Mouse (Mus musculus): Measurements from ENCODE around the gene Repin1.

The Repin1 gene

DNA sequence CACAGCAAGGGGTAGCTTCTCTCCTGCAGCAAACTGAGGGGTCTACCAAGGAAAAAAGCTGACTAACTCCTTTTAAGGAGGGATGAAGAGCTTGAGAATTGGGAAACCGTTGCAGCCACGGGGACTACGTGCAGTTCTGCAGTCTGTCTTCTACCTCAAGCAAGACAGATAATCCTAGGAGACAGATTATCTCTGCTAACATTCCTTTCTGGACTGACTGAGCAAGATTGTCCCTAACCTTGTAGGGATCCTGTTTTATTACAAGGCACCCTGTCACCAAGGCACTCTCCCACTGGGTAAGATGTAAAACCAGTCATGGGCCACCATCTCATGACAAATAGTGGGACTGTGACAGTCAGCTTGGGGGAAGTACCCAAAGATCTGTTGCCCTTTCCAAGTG lies 12.4 kb upstream of the Repin1 start:
- peak; percentile 71 for DNase-seq

DNA sequence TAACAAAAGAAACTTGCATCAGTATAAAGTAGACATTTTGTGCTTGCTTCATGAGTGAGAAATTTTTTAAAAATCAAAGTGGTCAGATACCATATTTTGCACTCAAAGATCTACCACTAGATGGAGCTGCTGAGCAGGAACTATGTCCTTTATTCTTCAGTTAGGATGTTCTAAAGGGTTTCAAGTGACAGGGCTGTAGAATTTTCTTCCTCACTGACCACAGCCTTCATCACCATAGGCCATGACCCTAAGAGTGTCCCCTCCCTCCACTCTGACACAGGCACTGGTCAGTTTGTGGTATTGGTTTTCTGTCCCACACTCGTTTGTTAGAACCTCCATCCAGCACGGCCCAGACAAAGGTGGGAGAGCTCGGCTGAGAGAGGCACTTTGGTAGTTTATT lies 11.6 kb upstream of the Repin1 start:
- peak; percentile 82 for DNase-seq

DNA sequence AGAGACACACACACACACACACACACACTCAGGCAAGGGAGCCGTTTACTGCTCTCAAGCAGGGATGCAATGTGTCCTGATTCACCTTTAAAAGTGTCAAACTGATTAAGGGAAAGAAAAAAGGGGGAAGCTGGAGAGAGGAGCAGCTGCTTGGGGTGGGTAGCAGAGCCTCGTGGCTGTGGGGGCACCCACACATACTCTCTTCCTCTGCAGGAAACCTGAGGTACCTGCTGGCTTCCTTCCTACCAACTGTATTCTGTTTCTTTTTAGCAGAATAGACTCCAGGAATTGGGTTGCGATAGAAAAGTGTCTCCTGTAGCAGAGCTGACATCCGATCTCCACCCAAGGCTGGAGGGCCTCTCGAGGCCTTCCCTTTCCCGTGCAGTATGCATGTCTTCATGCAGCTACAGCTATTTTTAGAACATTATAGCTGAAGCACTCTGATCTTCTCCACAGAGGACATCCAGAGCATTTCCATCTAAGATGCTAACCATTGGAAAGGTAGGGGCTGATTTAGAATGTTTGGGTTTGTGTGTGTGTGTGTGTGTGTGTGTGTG lies 4.4 kb upstream of the Repin1 start, which contains the start of gene Gm45021:
Gene Gm45021, plus strand, starts transcription at position 417 of the 557 bp plus-strand sequence.
- DNase-seq, result no peak

DNA sequence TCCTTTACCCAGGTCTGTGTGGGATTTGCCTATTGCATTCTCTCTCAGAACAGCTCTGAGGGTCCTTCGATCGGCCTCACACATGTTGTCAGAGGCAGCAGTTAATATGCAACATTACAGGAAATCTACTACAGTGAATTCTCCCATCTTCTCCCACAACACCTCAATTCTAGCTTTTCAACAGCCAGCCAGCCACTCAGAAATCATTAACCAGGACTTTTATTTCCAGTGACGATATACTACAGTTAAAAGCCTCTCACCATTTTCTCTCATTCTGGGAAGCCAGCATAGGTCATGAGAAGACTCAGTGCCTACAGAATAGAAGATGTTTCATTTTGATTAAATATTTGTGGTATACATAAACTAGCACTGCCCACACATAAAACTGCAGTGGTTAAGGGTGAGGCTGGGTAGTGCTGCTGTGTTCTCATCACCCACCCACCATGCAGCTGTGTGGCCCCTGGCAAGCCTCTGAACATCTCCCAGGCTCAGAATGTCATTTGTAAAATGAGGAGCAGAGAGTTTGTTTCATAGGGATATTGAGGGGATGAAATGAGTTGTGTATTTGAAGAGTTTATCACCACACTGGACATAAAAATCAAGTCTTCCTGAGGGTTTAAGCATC lies 2.4 kb upstream of the Repin1 start:
- no peak for DNase-seq

DNA sequence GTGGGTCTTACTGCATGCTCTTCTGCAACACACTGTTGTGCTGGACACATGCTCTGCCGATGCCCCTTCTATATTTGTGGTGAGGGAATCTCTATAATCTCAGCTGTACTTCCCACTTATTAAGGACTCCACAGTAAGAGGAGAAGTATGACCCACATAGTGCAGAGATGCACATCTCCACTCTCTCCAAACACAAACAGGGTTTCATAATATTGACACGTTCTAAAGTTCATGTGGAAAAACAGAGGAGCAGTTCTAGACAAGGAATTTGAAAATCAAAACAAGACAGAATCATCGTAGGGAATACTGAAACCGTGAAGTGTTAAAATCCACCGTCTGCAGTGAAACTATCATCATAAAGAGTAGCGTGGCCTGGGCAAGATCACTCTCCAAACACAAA lies 1.8 kb upstream of the Repin1 start:
- no peak for DNase-seq

DNA sequence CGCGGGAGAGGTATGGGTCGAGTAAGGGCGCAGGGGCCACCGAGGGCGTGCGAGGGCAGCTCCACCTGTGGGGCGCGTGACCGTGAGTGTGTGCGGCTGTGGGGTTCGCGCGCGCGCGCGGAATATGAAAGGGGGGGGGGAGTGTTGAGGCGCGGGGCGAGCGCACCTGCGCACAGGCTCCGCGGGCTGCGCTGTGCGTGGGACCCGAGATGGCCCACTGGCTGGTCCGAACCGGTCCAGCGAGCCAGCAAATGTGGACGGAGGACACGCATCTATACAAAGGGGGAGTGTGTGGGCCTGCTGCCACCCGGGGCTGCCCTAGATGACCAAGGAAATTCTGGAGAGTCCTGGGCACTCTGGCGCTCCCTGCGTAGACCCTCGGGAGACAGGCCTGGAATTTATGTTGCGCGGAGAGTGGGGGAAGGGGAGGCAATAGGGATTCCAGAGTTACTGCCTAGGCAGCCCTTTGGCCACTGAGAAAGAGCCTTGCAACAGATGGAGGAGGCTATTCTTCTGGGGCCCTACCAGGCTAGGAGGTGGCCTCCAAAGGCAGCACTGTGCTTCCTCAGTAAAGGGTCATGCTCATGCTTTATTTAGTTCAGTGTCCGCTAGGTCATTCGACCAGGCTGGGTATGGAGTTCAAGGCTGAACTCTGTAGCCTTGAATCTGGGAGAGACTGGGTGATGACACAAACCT lies 508 bp downstream of the Repin1 start:
- DNase-seq, result no peak

DNA sequence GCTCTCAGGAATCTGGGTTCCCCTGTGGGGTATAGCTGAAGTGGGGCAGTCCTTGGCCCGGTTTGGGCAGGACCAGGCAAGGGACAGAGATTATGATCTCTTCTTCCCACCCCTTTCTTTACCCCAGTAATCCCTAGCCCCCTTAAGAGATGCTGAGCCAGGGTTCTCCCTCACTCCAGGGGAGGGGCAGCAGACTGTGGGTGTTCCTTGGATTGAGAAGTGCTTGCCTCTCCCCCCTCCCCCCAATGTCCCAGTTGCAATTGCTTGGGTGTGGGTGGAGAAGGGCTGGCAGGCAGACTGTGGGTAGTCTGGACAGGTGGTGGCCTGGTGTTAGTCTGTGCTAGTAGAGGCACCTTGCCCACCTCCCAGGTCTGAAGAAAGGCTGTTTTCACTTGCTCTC lies 1.6 kb downstream of the Repin1 start:
- DNase-seq, result peak; percentile 94

DNA sequence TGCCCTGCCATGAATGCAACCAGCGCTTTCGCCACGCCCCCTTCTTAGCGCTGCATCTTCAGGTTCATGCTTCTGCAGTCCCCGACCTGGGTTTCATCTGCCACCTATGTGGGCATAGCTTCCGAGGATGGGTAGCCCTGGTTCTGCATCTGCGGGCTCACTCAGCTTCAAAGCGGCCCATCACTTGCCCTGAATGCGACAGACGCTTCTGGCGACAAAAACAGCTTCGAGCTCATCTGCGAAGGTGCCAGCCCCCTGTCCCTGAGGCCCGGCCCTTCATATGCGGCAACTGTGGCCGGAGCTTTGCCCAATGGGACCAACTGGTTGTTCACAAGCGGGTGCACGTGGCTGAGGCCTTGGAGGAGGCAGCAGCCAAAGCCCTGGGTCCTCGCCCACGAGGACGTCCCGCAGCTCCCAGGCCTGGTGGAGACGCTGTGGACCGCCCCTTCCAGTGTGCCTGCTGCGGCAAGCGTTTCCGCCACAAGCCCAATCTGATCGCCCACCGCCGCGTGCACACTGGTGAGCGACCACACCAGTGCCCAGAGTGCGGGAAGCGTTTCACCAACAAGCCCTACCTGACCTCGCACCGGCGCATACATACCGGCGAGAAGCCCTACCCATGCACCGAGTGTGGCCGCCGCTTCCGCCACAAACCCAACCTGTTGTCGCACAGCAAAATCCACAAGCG lies 3.0 kb downstream of the Repin1 start:
- DNase-seq, result peak; percentile 91

DNA sequence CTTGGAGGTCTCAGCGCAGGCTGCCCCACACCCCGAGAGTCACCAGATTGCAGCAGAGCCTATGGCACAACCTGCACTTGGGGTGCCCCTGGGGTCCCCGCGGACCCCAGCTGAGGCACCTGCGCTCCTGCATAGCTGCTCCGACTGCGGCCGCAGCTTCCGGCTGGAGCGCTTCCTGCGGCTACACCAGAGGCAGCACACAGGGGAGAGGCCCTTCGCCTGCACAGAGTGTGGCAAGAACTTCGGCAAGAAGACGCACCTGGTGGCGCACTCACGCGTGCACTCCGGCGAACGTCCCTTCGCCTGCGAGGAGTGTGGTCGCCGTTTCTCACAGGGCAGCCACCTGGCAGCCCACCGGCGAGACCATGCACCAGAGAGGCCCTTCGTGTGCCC lies 3.5 kb downstream of the Repin1 start:
- DNase-seq, result no peak

DNA sequence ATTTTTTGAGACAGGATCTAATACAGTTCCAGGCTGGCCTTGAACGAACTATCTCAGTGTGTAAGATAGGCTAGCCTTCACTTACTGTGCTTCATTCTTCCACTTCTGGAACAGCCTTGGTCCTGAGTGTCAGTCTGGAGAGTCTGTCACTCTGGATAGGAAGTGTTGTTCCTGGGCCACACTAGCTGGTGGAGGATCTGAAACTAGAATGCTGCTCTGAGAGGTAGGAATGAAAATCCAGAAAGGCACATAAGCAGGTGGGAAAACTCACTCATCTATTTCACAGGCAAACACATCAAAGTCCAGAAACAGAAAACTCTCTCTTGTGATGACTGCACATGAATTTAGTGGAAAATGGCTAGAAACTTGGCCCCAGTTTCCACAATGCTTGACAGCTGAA lies 6.9 kb downstream of the Repin1 start:
- no peak for DNase-seq

DNA sequence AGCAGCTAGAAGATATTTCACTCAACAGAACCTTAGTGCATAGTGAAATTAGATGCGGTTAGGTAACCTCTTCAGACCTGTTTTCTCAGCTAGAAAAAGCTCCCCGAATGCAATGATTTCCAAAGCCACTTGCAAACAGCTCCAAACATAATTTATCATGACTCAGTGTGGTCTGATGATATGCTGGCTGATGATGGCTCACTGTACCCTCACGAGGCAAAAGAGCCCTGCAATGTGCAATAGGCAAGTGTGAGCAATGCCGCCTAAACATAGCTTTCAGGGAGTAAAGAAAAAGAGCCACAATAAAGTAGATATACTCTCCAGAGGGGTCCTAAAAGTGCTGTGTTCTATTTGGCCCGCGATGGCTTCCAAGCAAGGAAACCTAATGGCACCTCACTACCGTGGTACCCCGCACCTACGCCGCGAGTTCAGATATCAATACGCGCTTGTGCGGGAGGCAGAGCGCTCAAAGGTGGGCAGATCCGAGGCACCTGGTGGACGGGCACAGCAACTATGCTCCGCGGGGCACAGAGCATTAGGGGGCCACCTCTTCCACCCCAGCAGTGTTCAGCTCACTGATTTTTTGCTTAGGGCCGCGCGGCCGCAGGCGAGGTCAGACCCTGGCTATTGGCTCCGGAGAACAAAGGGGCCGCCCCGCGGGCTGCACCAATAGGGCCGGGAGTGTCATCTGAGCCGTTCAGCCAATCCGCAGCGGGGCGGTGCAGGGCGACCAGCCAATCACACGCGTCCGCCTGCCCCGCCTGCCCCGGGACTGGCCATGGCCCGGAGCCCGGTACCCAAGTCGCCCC lies 7.8 kb downstream of the Repin1 start, which contains the start of gene Zfp775:
Gene Zfp775, plus strand, starts transcription at position 793 of the 809 bp plus-strand sequence.
- peak; percentile 100 for DNase-seq

DNA sequence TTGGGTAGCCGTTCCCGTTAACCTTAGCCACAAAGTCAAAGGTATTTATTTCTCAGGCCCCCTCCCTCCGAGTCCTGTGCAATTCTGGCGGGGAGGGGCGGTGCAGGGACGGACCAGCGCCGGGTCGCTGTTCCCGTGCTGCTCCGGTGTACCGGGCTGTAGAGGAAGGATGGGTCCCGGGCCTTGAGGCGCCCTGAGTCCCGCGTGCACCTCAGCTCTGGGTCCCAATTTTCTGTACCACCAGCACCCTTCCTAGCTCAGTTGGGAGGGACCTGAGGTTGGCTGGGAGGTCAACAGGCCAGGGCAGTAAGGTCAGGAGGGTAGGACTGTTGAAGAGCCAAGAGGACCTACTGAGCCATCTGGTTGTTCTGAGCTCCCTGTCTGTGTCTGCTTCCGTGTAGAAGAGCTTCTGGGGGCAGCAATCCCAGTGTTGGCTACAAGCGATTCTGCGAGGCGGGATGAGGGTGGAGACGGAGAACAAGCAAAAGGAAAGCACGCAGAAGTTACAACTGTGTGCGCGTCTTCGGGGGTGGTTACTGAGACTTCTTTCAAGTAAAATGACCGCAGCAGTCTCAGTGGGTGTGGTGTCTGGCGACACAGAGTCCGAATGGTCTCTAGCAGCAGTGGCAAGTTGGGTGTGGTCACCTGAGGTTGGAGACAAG lies 8.5 kb downstream of the Repin1 start:
- no peak for DNase-seq

DNA sequence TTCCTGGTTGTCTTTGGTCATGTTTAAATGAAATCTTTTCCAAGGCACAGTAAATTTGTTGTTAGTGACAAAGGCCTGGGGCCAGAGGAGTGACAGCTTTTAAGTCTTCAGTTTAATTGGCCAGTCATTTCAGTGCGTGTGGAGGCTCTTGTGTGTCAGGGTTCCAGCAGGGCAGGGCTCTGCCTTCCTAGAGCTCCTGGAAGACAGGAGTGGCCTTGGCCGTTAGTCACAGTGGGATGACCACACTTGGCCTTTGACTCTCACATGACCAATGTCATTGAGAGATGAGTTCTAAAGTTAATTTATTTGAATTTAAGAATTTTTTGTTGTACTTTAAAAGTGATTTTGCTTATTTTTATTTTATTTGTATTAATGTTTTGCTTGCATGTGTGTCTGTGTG lies 14.4 kb downstream of the Repin1 start:
- no peak for DNase-seq

DNA sequence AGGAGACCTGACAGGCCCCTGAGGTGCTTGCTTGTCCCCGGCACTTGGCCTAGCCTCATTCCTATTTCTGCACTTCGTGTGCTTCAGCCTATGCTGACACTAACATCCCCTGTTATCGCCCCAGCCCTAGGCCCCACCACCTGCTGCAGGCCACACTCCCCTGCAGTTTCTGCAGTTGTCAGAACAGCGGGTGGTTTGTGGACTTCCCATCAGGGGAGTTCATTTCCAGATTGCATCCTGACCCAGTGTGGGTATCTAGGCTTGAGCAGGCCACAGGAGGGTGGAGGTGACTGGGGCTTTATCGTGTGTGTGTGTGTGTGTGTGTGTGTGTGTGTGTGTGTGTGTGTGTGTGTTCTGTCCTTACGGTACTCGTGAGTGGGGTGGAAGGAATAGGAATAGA lies 15.8 kb downstream of the Repin1 start:
- no peak for DNase-seq

DNA sequence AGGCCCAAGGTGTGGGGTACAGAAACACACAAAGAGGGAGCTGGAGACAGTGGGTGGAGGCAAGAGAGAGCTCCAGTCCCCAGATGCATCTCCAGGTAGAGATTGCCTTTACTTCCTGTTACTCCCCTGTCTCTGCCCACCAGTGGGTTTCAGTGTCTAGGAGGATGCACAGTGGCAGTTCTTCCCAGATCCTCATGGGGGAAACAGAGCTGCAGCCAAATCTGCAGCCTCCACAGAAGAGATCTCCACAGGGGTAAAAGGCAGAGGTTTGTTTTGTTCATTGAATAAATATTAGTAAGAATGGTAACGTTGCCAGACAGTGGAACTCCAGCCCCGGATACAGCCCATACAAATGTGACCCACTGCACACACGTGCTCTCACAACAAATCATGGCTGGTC lies 17.0 kb downstream of the Repin1 start:
- DNase-seq, result no peak

DNA sequence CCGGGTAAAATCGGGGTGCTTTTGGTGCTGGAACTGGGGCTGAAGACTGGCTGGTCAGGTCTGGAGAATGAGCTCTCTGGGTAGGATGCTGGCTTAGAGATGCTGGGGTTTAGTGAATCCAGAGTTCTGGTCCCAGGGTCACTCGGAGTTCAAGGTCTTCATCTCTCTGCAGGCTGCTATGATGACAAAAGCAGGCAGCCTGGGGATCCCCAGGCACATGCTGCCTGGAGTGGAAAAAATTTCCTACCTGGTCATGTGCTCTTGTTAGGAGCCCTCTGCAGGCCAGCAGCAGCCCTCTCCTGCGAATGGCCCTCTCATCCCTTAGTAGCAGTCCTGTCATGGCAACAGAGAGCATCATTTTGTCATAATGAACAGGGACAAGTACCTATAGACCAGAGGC lies 19.8 kb downstream of the Repin1 start:
- no peak for DNase-seq

DNA sequence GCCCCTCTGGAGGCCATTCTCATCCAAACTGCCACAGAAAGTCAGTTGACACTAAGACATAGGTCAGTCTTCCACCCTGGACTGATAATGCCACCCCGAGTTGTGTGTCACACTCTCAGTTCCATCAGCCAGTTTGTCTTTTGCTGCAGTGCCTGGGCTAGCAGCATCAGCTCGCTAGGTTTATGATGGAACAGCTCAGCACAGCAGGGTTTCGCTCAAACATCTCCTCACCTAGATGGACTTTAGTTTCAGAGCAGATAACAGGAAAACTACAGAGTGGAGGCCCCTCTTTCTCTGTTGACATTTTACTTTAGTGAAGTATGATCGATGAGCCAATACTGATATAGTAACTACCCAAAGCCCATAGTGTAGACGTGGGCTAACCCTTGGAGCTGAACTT lies 21.1 kb downstream of the Repin1 start:
- DNase-seq, result no peak

DNA sequence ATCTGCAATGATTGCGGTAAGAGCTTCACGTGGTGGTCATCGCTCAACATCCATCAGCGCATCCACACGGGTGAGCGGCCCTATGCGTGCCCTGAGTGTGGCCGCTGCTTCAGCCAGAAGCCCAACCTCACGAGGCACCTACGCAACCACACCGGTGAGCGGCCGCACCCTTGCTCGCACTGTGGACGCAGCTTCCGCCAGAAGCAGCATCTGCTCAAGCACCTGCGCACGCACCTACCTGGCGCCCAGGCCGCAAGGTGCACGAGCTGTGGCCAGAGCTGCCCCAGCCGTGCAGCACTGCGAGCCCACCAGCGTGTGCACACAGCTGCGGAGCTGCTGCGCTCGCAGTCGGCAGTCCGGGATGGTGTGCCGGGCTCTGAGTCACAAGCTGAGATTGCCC lies 26.3 kb downstream of the Repin1 start:
- DNase-seq, result no peak

DNA sequence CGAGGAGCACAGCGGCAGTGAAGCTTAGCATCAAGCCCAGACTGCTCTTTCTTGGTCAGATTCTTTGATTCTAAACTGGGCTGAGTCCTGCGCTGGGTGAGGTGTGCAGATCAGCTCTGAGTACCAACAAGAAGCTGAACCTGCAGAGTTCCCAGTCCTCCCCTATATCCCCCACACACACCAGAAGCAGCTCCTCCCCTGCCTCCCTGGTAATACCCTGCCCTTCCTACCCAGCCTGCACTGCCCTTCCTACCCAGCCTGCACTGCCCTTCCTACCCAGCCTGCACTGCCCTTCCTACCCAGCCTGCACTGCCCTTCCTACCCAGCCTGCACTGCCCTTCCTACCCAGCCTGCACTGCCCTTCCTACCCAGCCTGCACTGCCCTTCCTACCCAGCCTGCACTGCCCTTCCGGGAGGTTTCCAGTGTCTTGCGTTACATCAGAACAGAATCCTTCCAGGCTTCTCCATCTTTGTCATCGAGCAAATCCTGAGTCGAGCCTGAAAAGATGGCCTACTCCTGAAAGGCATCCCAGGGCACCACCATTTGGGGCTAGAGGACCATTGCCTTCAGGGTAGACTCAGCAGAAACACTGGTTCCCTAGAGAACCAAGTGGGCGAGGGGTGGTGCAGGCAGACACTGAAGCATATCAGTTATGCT lies 28.6 kb downstream of the Repin1 start:
- DNase-seq, result peak; percentile 68

DNA sequence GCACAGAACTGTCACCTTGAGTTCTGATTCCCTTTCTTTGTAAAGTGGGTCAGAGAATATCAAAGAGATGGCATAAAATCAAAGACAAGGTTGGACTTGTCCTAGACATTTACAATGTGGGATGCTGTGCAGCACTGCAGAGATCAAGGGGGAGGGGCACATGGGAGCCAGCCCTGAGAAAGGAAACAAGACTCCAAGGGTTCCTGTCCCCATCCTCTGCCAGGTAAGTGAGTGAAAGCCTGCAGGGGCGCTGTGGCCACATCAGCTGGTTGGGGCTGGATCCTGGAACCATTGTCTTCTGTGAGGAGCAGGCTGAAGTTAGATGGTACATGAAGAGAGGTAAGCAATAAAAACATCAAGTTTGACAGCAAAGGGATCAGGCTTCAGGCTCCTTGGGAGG lies 29.8 kb downstream of the Repin1 start:
- DNase-seq, result no peak

DNA sequence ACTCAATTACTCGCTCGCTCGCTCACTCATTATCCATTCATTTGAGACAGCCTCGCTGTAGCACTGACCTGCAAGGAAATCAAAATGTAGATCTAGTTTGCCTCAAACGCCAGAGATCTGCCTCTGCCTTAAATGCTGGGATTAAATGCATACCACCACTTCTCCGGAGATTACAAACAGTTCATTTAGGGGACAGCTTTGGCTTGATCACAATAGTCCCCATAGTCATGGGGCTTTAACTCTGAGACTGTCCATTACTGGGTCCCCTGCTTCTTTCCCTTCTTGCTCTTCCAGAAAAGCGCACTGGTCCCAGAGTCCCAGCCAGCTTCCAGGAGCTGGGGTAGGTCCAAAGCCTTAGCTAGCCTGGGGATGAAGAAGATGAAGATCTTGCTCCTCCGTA lies 32.8 kb downstream of the Repin1 start, which contains the start of gene AI854703:
Gene AI854703, plus strand, starts transcription at position 301 of the 400 bp plus-strand sequence.
- DNase-seq, result no peak

DNA sequence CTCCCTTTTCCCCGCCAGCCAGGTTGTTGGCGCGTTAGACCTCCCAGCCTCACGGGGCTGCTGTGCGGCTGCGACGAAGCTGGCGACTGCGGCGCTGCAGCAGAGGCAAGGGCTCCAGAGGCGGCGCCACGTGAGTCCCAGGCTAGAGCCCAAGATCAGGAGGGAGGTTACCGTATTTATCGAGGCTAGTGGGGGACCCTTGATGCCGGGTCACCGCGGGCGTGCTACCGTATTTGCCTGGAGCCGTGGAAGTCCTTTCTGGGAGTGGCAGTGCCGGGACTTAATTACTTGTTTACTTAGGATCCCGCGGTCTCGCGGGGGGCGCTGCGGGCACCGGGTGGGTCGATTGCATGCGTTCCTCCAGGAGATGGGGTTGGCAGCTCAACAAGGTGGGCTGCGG lies 33.3 kb downstream of the Repin1 start:
- peak; percentile 97 for DNase-seq
